Mouse (Mus musculus): Measurements from ENCODE around the gene Bhlhe41. TPM values are rescaled to one million over a fixed set of nuclear protein-coding genes. Genes with fewer than 3 reads are reported as not detected.

Gene Bhlhe41
- total RNA-seq, 4 experiments from 2014 or later = 27.4 to 57.3 (median 35.1) TPM

- no peak for DNase-seq (ENCODE audit: low spot score)
Observed at GRCm38 (mm10) chr6:145872010-145872409, 6.7 kb upstream of the Bhlhe41 start.

GRCm38 (mm10) chr6:145870991-145871390 is 5.6 kb upstream of the Bhlhe41 start:
- DNase-seq (ENCODE audit: low spot score) = no peak

GRCm38 (mm10) chr6:145867111-145867510 is 1.8 kb upstream of the Bhlhe41 start:
- DNase-seq (ENCODE audit: low spot score) = no peak

GRCm38 (mm10) chr6:145865886-145866851 is 811 bp upstream of the Bhlhe41 start:
- peak; percentile 93 for DNase-seq (ENCODE audit: low spot score)

GRCm38 (mm10) chr6:145864171-145864570 is 1.2 kb downstream of the Bhlhe41 start:
- no peak for DNase-seq (ENCODE audit: low spot score)

GRCm38 (mm10) chr6:145863065-145863971 is 2.0 kb downstream of the Bhlhe41 start:
- peak; percentile 59 for DNase-seq (ENCODE audit: low spot score)

GRCm38 (mm10) chr6:145862739-145863064 is 2.7 kb downstream of the Bhlhe41 start:
- no peak for DNase-seq (ENCODE audit: low spot score)

GRCm38 (mm10) chr6:145862321-145862720 is 3.0 kb downstream of the Bhlhe41 start:
- no peak for DNase-seq (ENCODE audit: low spot score)

GRCm38 (mm10) chr6:145861462-145862227 is 3.7 kb downstream of the Bhlhe41 start:
- DNase-seq (ENCODE audit: low spot score) = no peak

- peak; percentile 47 for DNase-seq (ENCODE audit: low spot score)
Observed at GRCm38 (mm10) chr6:145860350-145860749, 5.0 kb downstream of the Bhlhe41 start.

GRCm38 (mm10) chr6:145858414-145858813 is 6.9 kb downstream of the Bhlhe41 start:
- DNase-seq (ENCODE audit: low spot score) = no peak

- DNase-seq (ENCODE audit: low spot score) = no peak
Observed at GRCm38 (mm10) chr6:145857428-145857827, 7.9 kb downstream of the Bhlhe41 start.

- DNase-seq (ENCODE audit: low spot score) = peak; percentile 98
Observed at GRCm38 (mm10) chr6:145855720-145856551, 9.4 kb downstream of the Bhlhe41 start.

- DNase-seq (ENCODE audit: low spot score) = peak; percentile 49
Observed at GRCm38 (mm10) chr6:145854756-145855155, 10.6 kb downstream of the Bhlhe41 start.

GRCm38 (mm10) chr6:145853356-145854079 is 11.8 kb downstream of the Bhlhe41 start:
- no peak for DNase-seq (ENCODE audit: low spot score)

- DNase-seq (ENCODE audit: low spot score) = no peak
Observed at GRCm38 (mm10) chr6:145852708-145853107, 12.7 kb downstream of the Bhlhe41 start.

GRCm38 (mm10) chr6:145851956-145852355 is 13.4 kb downstream of the Bhlhe41 start:
- DNase-seq (ENCODE audit: low spot score) = no peak

GRCm38 (mm10) chr6:145850789-145851188 is 14.6 kb downstream of the Bhlhe41 start:
- DNase-seq (ENCODE audit: low spot score) = peak; percentile 64

- DNase-seq (ENCODE audit: low spot score) = no peak
Observed at GRCm38 (mm10) chr6:145847661-145848060, 17.7 kb downstream of the Bhlhe41 start.

GRCm38 (mm10) chr6:145846948-145847347 is 18.4 kb downstream of the Bhlhe41 start:
- no peak for DNase-seq (ENCODE audit: low spot score)

Data from heart, adult 8-10 months (tissue).